Mouse (Mus musculus) T-helper 17 cell (primary cell): ENCODE data around the gene 1810043G02Rik.
"Not testable (repeated sequence)": the region's sequence is repeated elsewhere in the genome, so short reads cannot be mapped to it uniquely, and the experiment has no call there.

ENCODE experiments used
- in situ Hi-C, 2 experiments: fragments of 300-600 bp; cut with MboI, MseI; formaldehyde crosslinking; loops; 1 replicate in 1 of 2; 2 replicates in 1 of 2; pipeline ENCODE4 v1.15.1; 2025; ENCODE audit warnings: high pct_unique_total_duplicates in 2 of 2

1810043G02Rik gene

GRCm38 (mm10) chr10:78004479-78005100, 26.3 kb downstream of the 1810043G02Rik start:
- in situ Hi-C loops, result no loop called here

DNA sequence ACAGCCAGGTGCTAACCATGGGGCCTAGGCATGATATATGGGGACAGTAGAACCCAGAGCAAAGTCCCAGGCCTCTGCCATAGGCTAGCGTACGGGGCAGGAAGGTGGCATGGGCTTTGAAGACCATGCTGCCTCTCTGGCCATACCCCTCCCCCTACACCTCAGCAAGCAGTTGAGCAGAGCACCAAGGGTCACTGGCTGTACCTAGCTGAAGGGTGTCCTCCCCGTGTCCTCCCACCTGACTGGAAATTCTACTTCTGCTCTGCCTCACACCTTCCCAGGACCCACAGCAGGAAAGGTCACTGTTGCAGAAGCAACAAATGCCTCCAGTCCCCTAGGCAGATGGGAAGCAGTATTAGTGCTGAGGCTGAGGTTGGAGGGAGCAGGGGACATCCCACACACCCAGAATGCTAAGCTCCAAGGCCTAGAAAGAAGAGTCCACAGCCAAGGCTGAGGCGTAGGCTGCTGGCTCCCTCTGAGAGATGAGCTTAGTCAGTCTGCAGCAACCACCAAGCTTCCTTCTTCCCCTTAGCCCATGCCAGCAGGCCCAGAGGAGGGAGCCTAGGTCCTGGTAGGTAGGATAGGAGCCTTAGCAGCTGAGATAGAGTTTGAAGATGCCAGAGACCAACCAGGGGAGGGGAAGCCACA, 27.6 kb downstream of the 1810043G02Rik start:
- in situ Hi-C loops, result no loop called here

- in situ Hi-C loops, result no loop called here
Measured at GRCm38 (mm10) chr10:78007203-78007602, 28.9 kb downstream of the 1810043G02Rik start.

DNA sequence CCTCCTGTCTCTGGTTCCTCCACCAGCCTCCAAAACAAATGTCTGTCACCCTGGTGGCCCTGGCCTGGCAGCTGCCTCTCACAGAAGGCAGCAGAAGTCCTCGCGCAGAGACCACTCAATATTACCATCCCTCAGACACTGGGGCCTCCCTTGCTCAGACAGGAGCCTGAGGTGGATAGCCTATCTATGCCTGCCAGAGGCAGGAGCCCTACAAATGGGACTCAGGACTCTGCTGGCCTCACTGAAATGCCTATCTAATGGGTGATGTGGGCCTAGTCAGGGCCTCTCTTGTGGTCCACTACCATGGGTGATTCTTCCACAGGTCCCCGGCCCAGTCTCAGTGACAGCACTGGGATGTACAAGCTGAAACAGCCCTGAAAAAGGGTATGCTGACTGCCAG, 29.8 kb downstream of the 1810043G02Rik start:
- in situ Hi-C loops, result no loop called here

GRCm38 (mm10) chr10:78009184-78009944, 31.0 kb downstream of the 1810043G02Rik start:
- in situ Hi-C loops, result no loop called here

- in situ Hi-C loops, result no loop called here
Measured at GRCm38 (mm10) chr10:78009945-78010293, 31.6 kb downstream of the 1810043G02Rik start, which contains the start of gene Pfkl. Gene Pfkl (minus strand): TSS chr10:78010083.

DNA sequence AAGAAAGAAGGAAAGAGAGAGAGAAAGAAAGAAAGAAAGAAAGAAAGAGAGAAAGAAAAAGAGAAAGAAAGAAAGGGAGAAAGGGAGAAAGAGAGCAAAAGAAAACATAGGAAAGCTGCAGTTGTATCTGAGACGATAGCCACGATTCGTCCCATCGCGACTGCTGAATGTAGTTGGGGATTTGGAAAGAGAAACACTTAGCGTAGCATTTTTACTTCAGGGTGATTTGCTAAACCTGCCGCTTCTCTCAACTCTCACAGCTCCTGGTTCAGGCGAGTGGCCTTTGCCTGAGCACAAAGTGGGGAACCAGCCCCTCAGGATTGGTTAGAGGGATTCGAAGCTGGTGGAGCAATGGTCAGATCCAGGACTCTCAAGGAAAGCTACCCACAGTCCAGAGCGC, 32.0 kb downstream of the 1810043G02Rik start:
- in situ Hi-C loops, result no loop called here

DNA sequence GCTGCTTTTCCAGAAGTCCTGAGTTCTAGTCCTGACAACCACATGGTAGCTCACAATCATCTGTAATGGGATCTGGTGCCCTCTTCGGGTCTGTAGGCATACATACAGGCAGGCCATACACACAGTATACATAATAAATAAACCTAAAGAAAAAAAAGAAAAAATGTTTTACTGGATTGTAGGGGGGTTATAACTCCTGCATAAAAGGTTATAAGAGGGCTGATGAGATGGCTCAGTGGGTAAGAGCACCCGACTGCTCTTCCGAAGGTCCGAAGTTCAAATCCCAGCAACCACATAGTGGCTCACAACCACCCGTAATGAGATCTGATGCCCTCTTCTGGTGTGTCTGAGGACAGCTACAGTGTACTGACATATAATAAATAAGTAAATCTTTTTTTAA, 32.8 kb downstream of the 1810043G02Rik start:
- in situ Hi-C loops, result not testable (repeated sequence)

GRCm38 (mm10) chr10:78012661-78013495, 34.6 kb downstream of the 1810043G02Rik start:
- in situ Hi-C loops, result no loop called here

GRCm38 (mm10) chr10:78015489-78015888, 37.2 kb downstream of the 1810043G02Rik start:
- in situ Hi-C loops, result no loop called here

GRCm38 (mm10) chr10:78016366-78016765, 38.0 kb downstream of the 1810043G02Rik start:
- in situ Hi-C loops, result no loop called here

DNA sequence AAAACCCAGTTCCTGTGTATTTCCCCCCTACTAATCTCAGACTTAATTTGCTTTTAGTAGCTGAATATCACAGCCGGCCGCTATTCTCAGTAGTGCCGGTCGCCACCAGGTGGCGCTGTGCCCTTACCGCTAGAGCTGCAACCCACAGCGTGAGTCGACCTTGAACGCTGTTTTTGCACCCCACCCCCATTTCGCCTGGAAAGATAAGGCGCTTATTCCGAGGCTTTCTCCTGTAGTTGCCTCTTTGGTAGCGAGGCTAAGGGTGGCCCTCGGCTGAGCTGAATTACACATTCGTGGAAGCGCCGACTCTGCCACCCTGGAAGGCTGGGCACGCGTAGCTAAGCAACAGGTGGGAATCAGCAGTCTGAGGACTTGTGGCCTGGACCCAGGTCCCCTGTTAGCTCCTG, 40.5 kb downstream of the 1810043G02Rik start:
- in situ Hi-C loops, result no loop called here

DNA sequence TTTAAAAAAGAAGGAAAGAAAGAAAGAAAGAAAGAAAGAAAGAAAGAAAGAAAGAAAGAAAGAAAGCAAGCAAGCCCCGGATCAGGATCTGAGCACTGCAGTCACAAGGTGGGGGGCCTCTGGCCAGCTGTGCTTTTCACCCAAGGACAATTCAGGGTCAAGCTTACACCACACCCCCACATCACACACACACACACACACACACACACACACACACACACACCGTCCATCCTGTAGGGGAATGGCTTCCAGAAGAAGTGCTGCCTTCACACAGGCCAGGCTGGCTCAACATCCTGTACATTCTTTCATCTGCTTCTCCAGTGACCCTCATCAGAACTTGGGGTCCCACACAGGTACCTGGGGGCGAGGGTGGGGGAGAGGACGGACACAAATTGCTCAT, 41.0 kb downstream of the 1810043G02Rik start:
- in situ Hi-C loops, result no loop called here

GRCm38 (mm10) chr10:78019984-78020383, 41.7 kb downstream of the 1810043G02Rik start:
- in situ Hi-C loops, result loop anchor here in 1 of 2 experiments (10.0 kb wide), 1 partner anchor 385 kb away; no protein-coding TSS in a partner anchor

- in situ Hi-C loops, result loop anchor here in 1 of 2 experiments (10.0 kb wide), 1 partner anchor 379 kb away; no protein-coding TSS in a partner anchor
Measured at GRCm38 (mm10) chr10:78025453-78025852, 47.1 kb downstream of the 1810043G02Rik start.

DNA sequence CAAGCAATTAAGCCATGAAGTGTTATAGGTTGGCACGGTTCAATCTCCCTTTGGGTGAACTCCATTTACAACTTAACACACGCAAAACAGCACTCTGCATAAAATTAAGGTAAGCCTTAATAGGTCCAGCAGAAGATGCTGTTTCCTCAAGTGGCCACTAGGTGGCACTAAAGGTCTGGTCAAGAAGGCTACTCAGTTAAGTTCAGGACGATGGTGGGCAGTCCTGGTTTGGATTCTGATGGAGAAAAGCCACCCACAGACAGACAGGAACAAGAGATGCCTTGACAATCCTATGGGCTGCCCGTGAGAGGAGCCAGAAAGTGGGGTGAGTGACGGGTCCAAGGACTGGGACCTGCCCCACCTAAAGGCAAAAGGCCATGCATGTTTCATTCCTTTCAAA, 49.8 kb downstream of the 1810043G02Rik start:
- in situ Hi-C loops, result loop anchor here in 1 of 2 experiments (10.0 kb wide), 1 partner anchor 377 kb away; no protein-coding TSS in a partner anchor

GRCm38 (mm10) chr10:78029080-78029479, 50.8 kb downstream of the 1810043G02Rik start:
- in situ Hi-C loops, result loop anchor here in 1 of 2 experiments (10.0 kb wide), 1 partner anchor 376 kb away; no protein-coding TSS in a partner anchor

DNA sequence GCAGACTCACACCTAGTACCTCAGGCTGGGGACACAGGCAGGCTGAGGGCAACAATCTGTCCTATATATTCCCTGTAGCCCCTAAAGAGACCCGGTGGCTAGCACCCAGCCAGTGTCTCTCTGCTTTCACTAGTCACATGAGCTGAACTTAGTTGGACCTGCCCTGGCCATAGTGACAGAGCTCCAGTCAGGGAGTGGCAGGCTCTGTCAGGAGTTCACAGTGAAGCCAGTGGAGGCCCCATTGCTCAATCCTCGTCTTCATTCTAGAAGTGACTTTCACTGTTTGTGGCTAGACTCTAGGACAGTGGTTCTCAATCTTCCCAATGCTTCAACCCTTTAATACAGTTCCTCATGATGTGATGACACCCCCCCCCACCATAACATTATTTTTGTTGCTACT, 53.7 kb downstream of the 1810043G02Rik start:
- in situ Hi-C loops, result loop anchor here (5.0 kb wide), 1 partner anchor 130 kb away; no protein-coding TSS in a partner anchor
